Mouse (Mus musculus): Measurements from ENCODE around the gene Gm5458. TPM values are rescaled to one million over a fixed set of nuclear protein-coding genes. Genes with fewer than 3 reads are reported as not detected.
"Not testable (repeated sequence)": the region's sequence is repeated elsewhere in the genome, so short reads cannot be mapped to it uniquely, and the experiment has no call there.

The Gm5458 gene
- total RNA-seq (2014; fragmentation: Nextera tagmentation) = not detected in 2 replicates
- not detected in 2 replicates for total RNA-seq (2017)

GRCm38 (mm10) chr14:19602481-19602880, at the start of gene Gm5458:
Gm5458 (minus strand) TSS chr14:19602581.
- ATAC-seq (replicated peaks; ENCODE audit: low FRiP score, low TSS enrichment, poor library complexity, severe bottlenecking) = not testable (repeated sequence)

GRCm38 (mm10) chr14:19646232-19646631, 43.9 kb upstream of the Gm5458 start:
- peak; percentile 83 for ATAC-seq (replicated peaks; ENCODE audit: low FRiP score, low TSS enrichment, poor library complexity, severe bottlenecking)

- not testable (repeated sequence) for ATAC-seq (replicated peaks; ENCODE audit: low FRiP score, low TSS enrichment, poor library complexity, severe bottlenecking)
These were observed 17.3 kb downstream of the Gm5458 start, which contains the start of gene Gm2237 for GRCm38 (mm10) chr14:19584804-19585667. Gm2237 (minus strand) TSS chr14:19585135.

GRCm38 (mm10) chr14:19549863-19550262, 52.5 kb downstream of the Gm5458 start, which contains the start of gene Gm2244:
Gm2244 (minus strand) TSS chr14:19549963.
- not testable (repeated sequence) for ATAC-seq (replicated peaks; ENCODE audit: low FRiP score, low TSS enrichment, poor library complexity, severe bottlenecking)

Other genes with a start within 250 kb of the Gm5458 start
- 5.1 and 14.0 TPM in 2 replicates for gene Gm21738, start 183.7 kb downstream of the Gm5458 start, total RNA-seq (2014; fragmentation: Nextera tagmentation)
- 11.0 TPM in 1 of 2 replicates, not detected in the other for gene Gm21738, start 183.7 kb downstream of the Gm5458 start, total RNA-seq (2017)
- not detected in 2 replicates for gene Gm2244, start 52.6 kb downstream of the Gm5458 start, total RNA-seq (2014; fragmentation: Nextera tagmentation)
- not detected in 2 replicates for gene Gm2244, start 52.6 kb downstream of the Gm5458 start, total RNA-seq (2017)
- 1.9 and 5.1 TPM in 2 replicates for gene Gm2237, start 17.4 kb downstream of the Gm5458 start, total RNA-seq (2014; fragmentation: Nextera tagmentation)
- gene Gm2237, start 17.4 kb downstream of the Gm5458 start, total RNA-seq (2017) = 0.08 TPM in 1 of 2 replicates, not detected in the other
- not detected in 2 replicates for gene Nid2, start 148.7 kb upstream of the Gm5458 start, total RNA-seq (2014; fragmentation: Nextera tagmentation)
- gene Nid2, start 148.7 kb upstream of the Gm5458 start, total RNA-seq (2017) = 0.23 TPM in 1 of 2 replicates, not detected in the other
- gene Rtraf, start 221.2 kb upstream of the Gm5458 start, total RNA-seq (2014; fragmentation: Nextera tagmentation) = 140 and 150 TPM in 2 replicates
- gene Rtraf, start 221.2 kb upstream of the Gm5458 start, total RNA-seq (2017) = 172 and 195 TPM in 2 replicates

Data from megakaryocyte-erythroid progenitor cell, adult 5-6 weeks (primary cell).